Mouse (Mus musculus) kidney, adult 2 months (tissue): ENCODE data around the gene Hist1h4d.

Experiments used
- CTCF ChIP-seq: fragments of 200-500 bp; conservative IDR thresholded peaks from 2 replicates; pipeline ENCODE4 v1.5.1; 2011; ENCODE audit warnings: low read depth, mild to moderate bottlenecking, control low read depth, low read length, moderate library complexity, mixed read lengths; ENCODE audit not compliant: insufficient read depth, insufficient read length
- POLR2A ChIP-seq: fragments of 200-500 bp; IDR thresholded peaks from one replicate; pipeline ENCODE4 v1.6.1; 2011; ENCODE audit warnings: low read depth, low read length, control low read depth

GRCm38 (mm10) chr13:23576906-23577639 is 4.3 kb upstream of the Hist1h4d start:
- TF ChIP-seq CTCF (no peak), POLR2A (no peak)
